9 mouse cellular contexts compared by ENCODE assay signal in the genomic region with DNA sequence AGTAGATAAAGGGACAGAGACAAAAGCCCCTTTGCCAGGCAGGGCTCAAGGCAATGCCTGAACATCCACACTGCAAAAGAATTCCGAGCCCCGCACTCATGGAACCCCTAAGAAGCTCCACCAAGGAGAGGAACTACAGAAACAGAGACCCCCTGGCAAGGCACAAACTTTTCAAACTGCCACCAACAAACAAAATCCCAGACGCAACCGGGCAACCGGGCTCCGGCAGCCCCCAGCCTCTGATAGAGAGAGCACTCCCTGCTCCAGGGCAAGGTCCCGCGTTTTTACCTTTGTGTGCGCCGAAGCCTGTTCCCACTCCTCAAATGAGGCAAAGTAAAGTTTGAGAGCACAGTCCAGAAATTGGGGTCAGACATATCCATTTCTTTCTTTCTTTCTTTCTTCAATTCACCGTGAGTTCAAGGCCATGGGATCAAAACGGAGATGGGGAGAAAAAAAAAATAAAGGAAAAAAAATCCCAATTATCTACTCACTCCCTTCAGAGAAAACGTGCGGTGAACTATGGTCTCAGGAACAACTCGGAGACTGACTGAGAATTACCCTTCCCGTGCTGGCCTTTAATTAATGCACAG.
DNase-seq lines count a peak whose midpoint lies in the region; ATAC-seq and TF ChIP-seq lines count a peak whose summit lies in the region.
"Had no signal": no experiment of that assay in that cellular context is flagged by ENCODE, and none has a peak within 500 bp of the region (broad histone marks: within the 10 kb centered on the region; RNA-seq: fewer than 3 reads in every experiment).

No protein-coding gene starts in this region.

- TF ChIP-seq CTCF in stomach, postnatal 0 days (IDR thresholded peaks at IDR 0.05; ENCODE audit: low read depth), result no peak

- peak; percentile 12 for DNase-seq in left cerebral cortex, postnatal 4 days
- no peak for DNase-seq in left cerebral cortex, adult 8-10 months (ENCODE audit: low spot score in 2 of 2)
- peak; percentile 60 for DNase-seq in embryo, embryonic 10 days (ENCODE audit: low spot score)
- DNase-seq in liver, embryonic 11.5 days (ENCODE audit: low spot score), result peak; percentile 50
- DNase-seq in stomach, postnatal 0 days (ENCODE audit: low spot score), result no peak
- DNase-seq in spleen, postnatal 36 days (ENCODE audit: low spot score in 2 of 2), result no peak
- DNase-seq in ovary, postnatal 10 days (ENCODE audit: low spot score), result no peak

- WGBS in heart, embryonic 14.5 days, result under 1% methylated on average over 16 of the region's 16 CpGs
- WGBS in liver, embryonic 11.5 days, result 2% methylated on average over 16 of the region's 16 CpGs
- 3% methylated on average over 16 of the region's 16 CpGs for WGBS in stomach, postnatal 0 days

- ATAC-seq in heart, embryonic 14.5 days (ENCODE audit: insufficient number of reproducible peaks, insufficient read depth, low FRiP score, low read depth), result no peak
- ATAC-seq in liver, embryonic 11.5 days (replicated peaks; ENCODE audit: low FRiP score), result no peak
- ATAC-seq in stomach, postnatal 0 days (ENCODE audit: low FRiP score, low TSS enrichment), result no peak

- no peaks in the 10 kb centered on the region for H3K36me3 ChIP-seq in heart, embryonic 14.5 days (ENCODE audit: control insufficient read depth, insufficient read depth, low read length)
- no peaks in the 10 kb centered on the region for H3K36me3 ChIP-seq in liver, embryonic 11.5 days (ENCODE audit: control insufficient read depth, insufficient read depth, low read length)
- no peaks in the 10 kb centered on the region for H3K36me3 ChIP-seq in stomach, postnatal 0 days (ENCODE audit: control insufficient read depth, insufficient read depth, low read length)

- intact Hi-C loops in left cerebral cortex, postnatal 4 days (cut with DNase I), result loop anchor here (10.0 kb wide), 1 partner anchor 199 kb away; no protein-coding TSS in a partner anchor

- no peaks in the 10 kb centered on the region for H3K9me3 ChIP-seq in heart, embryonic 14.5 days (ENCODE audit: control insufficient read depth, low read length)
- no peaks in the 10 kb centered on the region for H3K9me3 ChIP-seq in liver, embryonic 11.5 days (ENCODE audit: control insufficient read depth, low read length)
- no peaks in the 10 kb centered on the region for H3K9me3 ChIP-seq in stomach, postnatal 0 days (ENCODE audit: control insufficient read depth, low read length)

- peaks cover 10 to 29% of the 10 kb centered on the region in 2 experiments for H3K4me1 ChIP-seq in heart, embryonic 14.5 days (ENCODE audit: control insufficient read depth in 2 of 2, insufficient read depth in 2 of 2, low read length in 2 of 2)
- peaks cover 5% of the 10 kb centered on the region; the same call in 1 of the 2 replicates for H3K4me1 ChIP-seq in liver, embryonic 11.5 days (replicated peaks; ENCODE audit: control insufficient read depth, insufficient read depth, low read length)
- H3K4me1 ChIP-seq in stomach, postnatal 0 days (replicated peaks; ENCODE audit: control insufficient read depth, insufficient read depth), result 0 out of 2 replicates have a peak, but pooled peaks cover 1% of the 10 kb centered on the region

- H3K27ac ChIP-seq in heart, embryonic 14.5 days (replicated peaks in 1 of 2; ENCODE audit: control insufficient read depth in 1 of 2, insufficient read depth in 1 of 2, low read depth in 2 of 2, low read length in 2 of 2), result peak overlapping the region; percentile 90 to 92
- H3K27ac ChIP-seq in liver, embryonic 11.5 days (ENCODE audit: low read depth, low read length), result peak overlapping the region; percentile 49
- peak overlapping the region; percentile 86 for H3K27ac ChIP-seq in stomach, postnatal 0 days (replicated peaks)
- H3K27ac ChIP-seq: macrophage had no signal

- H3K4me2 ChIP-seq in heart, embryonic 14.5 days (ENCODE audit: low read length), result peak overlapping the region; percentile 81
- H3K4me2 ChIP-seq in liver, embryonic 11.5 days, result peak overlapping the region; percentile 88
- H3K4me2 ChIP-seq in stomach, postnatal 0 days (replicated peaks; ENCODE audit: low read depth), result peak overlapping the region; percentile 67

- H3K9ac ChIP-seq in heart, embryonic 14.5 days (ENCODE audit: low read length), result peak overlapping the region; percentile 90
- H3K9ac ChIP-seq in liver, embryonic 11.5 days (ENCODE audit: low read depth, low read length), result peak overlapping the region; percentile 61
- H3K9ac ChIP-seq in stomach, postnatal 0 days (ENCODE audit: low read length), result peak overlapping the region; percentile 71

- H3K27me3 ChIP-seq in heart, embryonic 14.5 days (ENCODE audit: control insufficient read depth, insufficient read depth, low read length), result no peaks in the 10 kb centered on the region
- no peaks in the 10 kb centered on the region for H3K27me3 ChIP-seq in liver, embryonic 11.5 days (replicated peaks; ENCODE audit: control insufficient read depth, insufficient read depth, low read length)
- no peaks in the 10 kb centered on the region for H3K27me3 ChIP-seq in stomach, postnatal 0 days (ENCODE audit: control insufficient read depth, insufficient read depth, low read length)

- no peak for TF ChIP-seq EP300 in stomach, postnatal 0 days (optimal IDR thresholded peaks at IDR 0.05)

- H3K4me3 ChIP-seq in heart, embryonic 14.5 days (ENCODE audit: control insufficient read depth in 1 of 2, insufficient read depth in 1 of 2, low read depth in 1 of 2, low read length in 2 of 2), result peak overlapping the region; percentile 58 to 72
- peak overlapping the region; percentile 62 for H3K4me3 ChIP-seq in liver, embryonic 11.5 days (ENCODE audit: low read depth, low read length)
- peak overlapping the region; percentile 58 for H3K4me3 ChIP-seq in stomach, postnatal 0 days (ENCODE audit: low read depth, low read length)

Comparison
In these comparisons a context has a peak if more than half of its experiments do, and no peak if none do; other contexts are left out.
1. DNase-seq: peak in left cerebral cortex, postnatal 4 days (single experiment), embryo, embryonic 10 days (single experiment) and liver, embryonic 11.5 days (single experiment); none in left cerebral cortex, adult 8-10 months (0 of 2), stomach, postnatal 0 days (single experiment), spleen, postnatal 36 days (0 of 2) and ovary, postnatal 10 days (single experiment).
2. Peak in every context shown above with its lines, with median percentiles within 50 percentile points of each other: H3K27ac ChIP-seq, H3K4me2 ChIP-seq, H3K4me3 ChIP-seq and H3K9ac ChIP-seq.